Mouse (Mus musculus) MEL (cell line): ENCODE measurements around the gene Spop. TPM values are rescaled to one million over a fixed set of nuclear protein-coding genes. Genes with fewer than 3 reads are reported as not detected.

Source experiments
- DNase-seq: peaks from one replicate; pipeline ENCODE4 v3.0.0; 2011; ENCODE audit warnings: low read depth, low spot score
- H3K27ac ChIP-seq: 2 replicates; pipeline ENCODE4 v1.5.1; 2012; ENCODE audit warnings: low read depth, mild to moderate bottlenecking, control low read depth, low read length, moderate library complexity; ENCODE audit not compliant: control insufficient read depth
- H3K27me3 ChIP-seq, 2 experiments: fragments of 150-350 bp in 1 of 2; sonication (generic) in 1 of 2; 2 replicates each; pipeline ENCODE4 v1.6.1; 2012; ENCODE audit warnings: low read length in 2 of 2, mild to moderate bottlenecking in 2 of 2, improper control_type of control experiment in 1 of 2, moderate library complexity in 1 of 2; ENCODE audit not compliant: insufficient read depth in 2 of 2, control insufficient read depth in 1 of 2
- H3K36me3 ChIP-seq, 2 experiments: 2 replicates each; pipeline ENCODE4 v1.6.1; 2012 to 2014; ENCODE audit warnings: low read length in 2 of 2, improper control_type of control experiment in 1 of 2, inconsistent platforms in 1 of 2, mild to moderate bottlenecking in 1 of 2; ENCODE audit not compliant: insufficient read depth in 2 of 2, control insufficient read depth in 1 of 2
- H3K4me1 ChIP-seq, 2 experiments: fragments of 150-350 bp in 1 of 2; sonication (generic) in 1 of 2; 2 replicates each; pipeline ENCODE4 v1.6.1; 2012; ENCODE audit warnings: low read length in 2 of 2, improper control_type of control experiment in 1 of 2, mild to moderate bottlenecking in 1 of 2; ENCODE audit not compliant: insufficient read depth in 2 of 2, control insufficient read depth in 1 of 2
- H3K4me3 ChIP-seq, 2 experiments: fragments of 150-350 bp in 1 of 2; sonication (generic) in 1 of 2; 2 replicates each; pipeline ENCODE4 v1.5.1; 2012; ENCODE audit warnings: low read depth in 2 of 2, low read length in 2 of 2, mild to moderate bottlenecking in 2 of 2, moderate library complexity in 2 of 2, control low read depth in 1 of 2, improper control_type of control experiment in 1 of 2; ENCODE audit not compliant: control insufficient read depth in 1 of 2, insufficient read depth in 1 of 2
- H3K79me2 ChIP-seq: 2 replicates; pipeline ENCODE4 v1.6.1; 2012; ENCODE audit warnings: mild to moderate bottlenecking, low read length, moderate library complexity; ENCODE audit not compliant: control insufficient read depth, poor library complexity, insufficient read depth
- H3K9ac ChIP-seq: 2 replicates; pipeline ENCODE4 v1.6.1; 2012; ENCODE audit warnings: low read depth, mild to moderate bottlenecking, control low read depth, low read length, moderate library complexity; ENCODE audit not compliant: control insufficient read depth, poor library complexity, severe bottlenecking
- H3K9me3 ChIP-seq: fragments of 150-350 bp; sonication (generic); replicated peaks from 2 replicates; pipeline ENCODE4 v1.6.1; 2012; ENCODE audit warnings: mild to moderate bottlenecking, low read length, improper control_type of control experiment, moderate library complexity; ENCODE audit not compliant: insufficient read depth
- CHD1 ChIP-seq: IDR thresholded peaks from 2 replicates; pipeline ENCODE4 v1.6.1; 2012; ENCODE audit warnings: low read depth, mild to moderate bottlenecking, inconsistent platforms, low read length, improper control_type of control experiment
- E2F4 ChIP-seq: IDR thresholded peaks from 2 replicates; pipeline ENCODE4 v1.6.1; 2011; ENCODE audit warnings: low read depth, low read length, improper control_type of control experiment, borderline replicate concordance
- ETS1 ChIP-seq: IDR thresholded peaks from 2 replicates; pipeline ENCODE4 v1.6.1; 2012; ENCODE audit warnings: low read depth, mild to moderate bottlenecking, inconsistent platforms, low read length, improper control_type of control experiment, moderate library complexity
- GABPA ChIP-seq: IDR thresholded peaks from 2 replicates; pipeline ENCODE4 v1.6.1; 2012; ENCODE audit warnings: low read depth, mild to moderate bottlenecking, inconsistent platforms, low read length, improper control_type of control experiment, moderate library complexity
- HCFC1 ChIP-seq: IDR thresholded peaks from 2 replicates; pipeline ENCODE4 v1.6.1; 2012; ENCODE audit warnings: low read depth, mild to moderate bottlenecking, inconsistent platforms, low read length, improper control_type of control experiment, moderate library complexity
- JUND ChIP-seq: IDR thresholded peaks from 2 replicates; pipeline ENCODE4 v1.6.1; 2011; ENCODE audit warnings: low read depth, mild to moderate bottlenecking, improper control_type of control experiment, low read length
- POLR2AphosphoS2 ChIP-seq: IDR thresholded peaks from 2 replicates; pipeline ENCODE4 v1.6.1; 2011; ENCODE audit warnings: low read length, improper control_type of control experiment
- TAL1 ChIP-seq: IDR thresholded peaks from 2 replicates; pipeline ENCODE4 v1.6.1; 2012; ENCODE audit warnings: mild to moderate bottlenecking, inconsistent platforms, low read length, moderate library complexity, mixed read lengths
- TCF12 ChIP-seq: IDR thresholded peaks from 2 replicates; pipeline ENCODE4 v1.6.1; 2014; ENCODE audit warnings: low read depth, mild to moderate bottlenecking, inconsistent platforms, low read length, improper control_type of control experiment, moderate library complexity
- UBTF ChIP-seq: IDR thresholded peaks from 2 replicates; pipeline ENCODE4 v1.6.1; 2012; ENCODE audit warnings: low read depth, mild to moderate bottlenecking, inconsistent platforms, low read length, improper control_type of control experiment, moderate library complexity, borderline replicate concordance; ENCODE audit not compliant: insufficient read depth
- USF1 ChIP-seq: IDR thresholded peaks from 2 replicates; pipeline ENCODE4 v1.6.1; 2014; ENCODE audit warnings: low read depth, mild to moderate bottlenecking, inconsistent platforms, low read length, improper control_type of control experiment, moderate library complexity
- USF2 ChIP-seq, 2 experiments: IDR thresholded peaks; 2 replicates each; pipeline ENCODE4 v1.6.1; 2011 to 2012; ENCODE audit warnings: improper control_type of control experiment in 2 of 2, low read length in 2 of 2, borderline replicate concordance in 1 of 2, inconsistent platforms in 1 of 2, low read depth in 1 of 2, mild to moderate bottlenecking in 1 of 2; ENCODE audit not compliant: insufficient read depth in 1 of 2
- ZKSCAN1 ChIP-seq: IDR thresholded peaks from 2 replicates; pipeline ENCODE4 v1.6.1; 2012; ENCODE audit warnings: low read depth, mild to moderate bottlenecking, inconsistent platforms, low read length, improper control_type of control experiment, moderate library complexity
- ZMIZ1 ChIP-seq: IDR thresholded peaks from 2 replicates; pipeline ENCODE4 v1.6.1; 2012; ENCODE audit warnings: low read depth, mild to moderate bottlenecking, inconsistent platforms, low read length, improper control_type of control experiment, moderate library complexity
- ZNF384 ChIP-seq: IDR thresholded peaks from 2 replicates; pipeline ENCODE4 v1.6.1; 2012; ENCODE audit warnings: low read depth, mild to moderate bottlenecking, inconsistent platforms, low read length, improper control_type of control experiment
- polyA plus RNA-seq, 2 experiments: library from polyadenylated mRNA; stranded (reverse) in 1 of 2; unstranded in 1 of 2; fragments of >175 nt in 1 of 2; fragments of >200 nt in 1 of 2; gene quantifications; 2 replicates each; pipeline versions ENCODE4 v1.2.1 to v1.2.4; 2012; ENCODE audit warnings: low replicate concordance in 2 of 2, low read depth in 1 of 2; ENCODE audit not compliant: insufficient read length in 2 of 2, insufficient read depth in 1 of 2, missing spikeins in 1 of 2
- total RNA-seq: library from RNA; depleted of rRNA; stranded (reverse); fragments of 300-350 nt; gene quantifications from 2 replicates; pipeline ENCODE4 v1.2.3, GENCODE M21; 2012

Spop gene
- total and polyA plus RNA-seq, 3 experiments = 41.5 to 84.0 TPM; not detected in 1

DNA sequence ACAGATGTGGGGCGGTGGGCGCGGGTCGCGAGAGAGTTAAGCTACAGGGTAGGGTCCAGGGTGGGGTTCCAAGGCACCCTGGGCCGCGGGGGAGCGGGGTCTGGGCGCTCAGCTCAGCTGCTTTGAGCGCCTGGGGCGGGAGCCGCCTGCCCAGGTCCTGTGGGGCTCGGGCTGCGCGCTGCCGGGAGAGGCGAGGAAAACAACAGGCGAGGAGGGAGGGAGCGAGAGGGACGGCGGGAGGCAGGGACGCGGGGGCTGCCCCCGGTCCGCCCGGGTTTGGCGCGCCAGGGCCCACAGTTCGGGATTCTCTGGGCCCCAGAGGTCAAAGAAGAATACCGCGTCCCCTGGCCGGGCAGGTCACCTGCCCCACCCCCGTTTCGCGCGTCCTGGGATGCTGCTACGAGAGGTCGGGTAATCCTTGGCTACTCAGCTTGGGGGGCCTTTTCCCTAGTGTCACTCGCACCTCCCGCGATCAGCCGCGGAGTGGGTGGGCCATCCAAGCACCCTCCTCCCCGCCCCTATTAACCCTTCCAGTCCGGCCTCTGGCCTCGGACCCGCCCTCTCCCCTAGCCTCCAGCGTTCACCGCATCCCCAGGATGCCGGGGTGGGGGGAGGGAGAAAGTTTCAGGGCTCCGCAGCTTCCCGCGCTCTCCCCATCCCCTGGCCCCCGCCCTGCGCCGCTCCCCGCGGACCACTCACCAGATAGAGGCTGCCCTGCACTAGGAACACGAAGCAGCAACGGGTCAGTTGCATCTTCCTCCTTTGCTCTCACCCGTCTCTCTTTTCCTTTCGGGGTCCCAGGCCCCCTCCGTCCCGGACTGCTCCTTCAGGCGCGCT lies 99.8 kb downstream of the Spop start:
- H3K27ac ChIP-seq = no peak overlapping the region
- no peaks in the 10 kb centered on the region for H3K36me3 ChIP-seq
- no peak for DNase-seq
- no peaks in the 10 kb centered on the region for H3K4me1 ChIP-seq
- H3K27me3 ChIP-seq = no peaks in the 10 kb centered on the region
- TF ChIP-seq UBTF = no peak
- TF ChIP-seq, all 39 proteins: peak for 0
- Histone ChIP-seq H3K79me2 (no peaks in the 10 kb centered on the region), H3K4me3 (no peak overlapping the region), H3K9ac (no peak overlapping the region), H3K9me3 (no peaks in the 10 kb centered on the region)

DNA sequence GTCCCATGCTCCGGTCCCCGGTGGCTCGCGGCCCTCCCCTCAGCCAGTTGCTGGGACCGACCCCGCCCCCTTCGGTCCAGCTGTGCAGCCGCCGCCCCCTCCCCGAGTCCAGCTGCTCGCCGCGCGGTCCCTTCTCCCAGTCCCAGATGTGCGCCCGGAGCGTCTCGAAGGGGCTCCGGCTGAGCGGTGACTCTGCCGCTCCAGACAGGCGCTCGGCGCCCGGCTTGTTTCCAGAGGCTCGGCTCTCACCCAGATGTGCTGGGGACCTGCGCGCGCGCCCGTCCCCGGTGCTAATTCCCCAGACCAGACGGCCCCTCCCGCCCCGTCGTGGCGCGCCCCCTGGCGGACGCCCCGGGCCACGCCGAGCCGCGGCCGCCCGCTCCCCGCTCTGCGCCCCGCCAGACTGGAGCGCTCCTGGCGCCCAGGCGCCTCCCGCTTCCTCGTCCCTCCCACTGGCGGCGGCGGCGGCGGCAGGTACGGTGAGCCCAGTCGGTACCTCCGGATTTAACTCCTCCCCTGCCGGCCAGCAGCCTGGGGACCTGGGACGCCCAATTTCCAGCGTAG lies 100.5 kb downstream of the Spop start, which contains the start of gene Nxph3:
Nxph3 (minus strand) TSS at position 273 of the 564 bp plus-strand sequence.
- Histone ChIP-seq H3K27ac (no peak within 1 kb of the TSS), H3K9ac (no peak within 1 kb of the TSS), H3K9me3 (no peaks in the 10 kb centered on the region), H3K27me3 (no peaks in the 10 kb centered on the region), H3K36me3 (no peaks in the 10 kb centered on the region), H3K79me2 (no peaks in the 10 kb centered on the region), H3K4me3 (no peak within 1 kb of the TSS), H3K4me1 (no peaks in the 10 kb centered on the region)
- no peak for DNase-seq
- TF ChIP-seq HCFC1 = no peak
- TF ChIP-seq USF1 = no peak
- TF ChIP-seq E2F4 = no peak
- no peak for TF ChIP-seq ZNF384
- no peak for TF ChIP-seq TCF12
- TF ChIP-seq UBTF = no peak
- no peak for TF ChIP-seq ETS1
- TF ChIP-seq ZKSCAN1 = no peak
- no peak for TF ChIP-seq POLR2AphosphoS2
- TF ChIP-seq ZMIZ1 = no peak
- TF ChIP-seq CHD1 = no peak
- TF ChIP-seq TAL1 = no peak
- TF ChIP-seq JUND = no peak
- no peak for TF ChIP-seq USF2 (IDR thresholded peaks at IDR 0.05; ENCODE audit: borderline replicate concordance in 1 of 2, insufficient read depth in 1 of 2, low read depth in 1 of 2, low read length in 2 of 2)
- no peak for TF ChIP-seq GABPA
